Mouse (Mus musculus): ENCODE data around the gene Cd2bp2.
"Not testable (repeated sequence)": the region's sequence is repeated elsewhere in the genome, so short reads cannot be mapped to it uniquely, and the experiment has no call there.

Cd2bp2 gene

GRCm38 (mm10) chr7:127190672-127191071 lies 5.2 kb downstream of the Cd2bp2 start:
- no peaks in the 10 kb centered on the region for H3K9me3 ChIP-seq (ENCODE audit: low read length)
- H3K36me3 ChIP-seq (ENCODE audit: insufficient read depth, low read length), result peaks cover 59% of the 10 kb centered on the region
- no peak overlapping the region for H3K4me3 ChIP-seq (replicated peaks; ENCODE audit: low read length)
- TF ChIP-seq CTCF (conservative IDR thresholded peaks at IDR 0.05; ENCODE audit: low read length) (no peak), NANOG (IDR thresholded peaks at IDR 0.05; ENCODE audit: borderline replicate concordance, low read length) (no peak), POU5F1 (IDR thresholded peaks at IDR 0.05; ENCODE audit: borderline replicate concordance, low read length) (no peak)
- no peaks in the 10 kb centered on the region for H3K27me3 ChIP-seq (ENCODE audit: insufficient read depth, low read length)
- H3K4me1 ChIP-seq (replicated peaks; ENCODE audit: low read depth, low read length), result peaks cover 90% of the 10 kb centered on the region

GRCm38 (mm10) chr7:127188305-127189276 lies 7.3 kb downstream of the Cd2bp2 start:
- H3K9me3 ChIP-seq (ENCODE audit: low read length), result no peaks in the 10 kb centered on the region
- TF ChIP-seq POU5F1 (IDR thresholded peaks at IDR 0.05; ENCODE audit: borderline replicate concordance, low read length) (no peak), NANOG (IDR thresholded peaks at IDR 0.05; ENCODE audit: borderline replicate concordance, low read length) (no peak), CTCF (conservative IDR thresholded peaks at IDR 0.05; ENCODE audit: low read length) (no peak)
- H3K27me3 ChIP-seq (ENCODE audit: insufficient read depth, low read length), result no peaks in the 10 kb centered on the region
- H3K4me3 ChIP-seq (replicated peaks; ENCODE audit: low read length), result no peak overlapping the region
- H3K36me3 ChIP-seq (ENCODE audit: insufficient read depth, low read length), result peaks cover 41% of the 10 kb centered on the region
- peaks cover 94% of the 10 kb centered on the region for H3K4me1 ChIP-seq (replicated peaks; ENCODE audit: low read depth, low read length)

DNA sequence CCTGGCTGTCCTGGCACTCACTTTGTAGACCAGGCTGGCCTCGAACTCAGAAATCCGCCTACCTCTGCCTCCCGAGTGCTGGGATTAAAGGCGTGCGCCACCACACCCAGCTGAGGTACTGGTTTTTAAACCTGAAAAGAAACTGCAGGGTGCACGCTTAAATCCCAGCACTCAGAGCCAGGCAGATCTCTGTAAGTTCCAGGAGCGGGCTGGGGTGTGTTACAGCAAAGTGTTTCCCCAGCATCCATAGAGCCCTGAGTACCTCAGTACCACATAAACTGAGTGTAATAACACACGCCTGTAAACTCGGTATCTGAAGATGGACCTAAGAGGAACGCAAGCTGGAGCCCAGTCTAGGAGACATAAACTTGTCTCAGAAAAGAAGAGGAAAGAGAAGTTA lies 8.5 kb downstream of the Cd2bp2 start:
- Histone ChIP-seq H3K36me3 (ENCODE audit: insufficient read depth, low read length) (peaks cover 29% of the 10 kb centered on the region), H3K4me3 (replicated peaks; ENCODE audit: low read length) (0 out of 2 replicates have a peak overlapping the region, but pooled peaks have one; percentile 1), H3K9me3 (ENCODE audit: low read length) (no peaks in the 10 kb centered on the region), H3K4me1 (replicated peaks; ENCODE audit: low read depth, low read length) (peaks cover 84% of the 10 kb centered on the region), H3K27me3 (ENCODE audit: insufficient read depth, low read length) (no peaks in the 10 kb centered on the region)
- TF ChIP-seq NANOG (IDR thresholded peaks at IDR 0.05; ENCODE audit: borderline replicate concordance, low read length), result no peak
- TF ChIP-seq CTCF (conservative IDR thresholded peaks at IDR 0.05; ENCODE audit: low read length), result no peak
- TF ChIP-seq POU5F1 (IDR thresholded peaks at IDR 0.05; ENCODE audit: borderline replicate concordance, low read length), result no peak

DNA sequence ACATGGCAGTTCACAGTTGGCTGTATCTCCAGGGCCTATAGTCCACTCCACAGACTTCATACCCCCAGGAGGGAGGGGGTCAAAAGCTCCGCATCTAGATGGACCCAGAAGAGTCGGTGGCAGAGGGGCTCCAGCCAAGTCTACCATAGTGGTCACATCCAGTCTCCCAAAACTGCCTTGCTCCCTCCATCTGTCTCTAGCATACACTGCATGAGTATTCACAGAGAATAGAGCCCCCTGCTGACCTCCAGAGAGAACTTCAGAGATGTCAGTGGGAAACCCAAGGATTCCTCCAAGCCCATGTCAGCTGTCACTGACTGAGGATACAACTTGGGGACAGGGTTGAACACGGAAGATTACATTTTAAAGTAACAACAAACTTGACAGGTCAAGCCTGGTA lies 10.2 kb downstream of the Cd2bp2 start:
- H3K4me1 ChIP-seq (replicated peaks; ENCODE audit: low read depth, low read length), result peaks cover 67% of the 10 kb centered on the region
- TF ChIP-seq POU5F1 (IDR thresholded peaks at IDR 0.05; ENCODE audit: borderline replicate concordance, low read length) (no peak), CTCF (conservative IDR thresholded peaks at IDR 0.05; ENCODE audit: low read length) (peak; percentile 39; the same call in 1 of the 2 replicates)
- no peaks in the 10 kb centered on the region for H3K9me3 ChIP-seq (ENCODE audit: low read length)
- H3K4me3 ChIP-seq (replicated peaks; ENCODE audit: low read length), result no peak overlapping the region
- peaks cover 13% of the 10 kb centered on the region; the same call in 1 of the 2 replicates for H3K36me3 ChIP-seq (ENCODE audit: insufficient read depth, low read length)
- no peaks in the 10 kb centered on the region for H3K27me3 ChIP-seq (ENCODE audit: insufficient read depth, low read length)

- TF ChIP-seq POU5F1 (IDR thresholded peaks at IDR 0.05; ENCODE audit: borderline replicate concordance, low read length), result no peak
- TF ChIP-seq CTCF (conservative IDR thresholded peaks at IDR 0.05; ENCODE audit: low read length), result no peak
- TF ChIP-seq NANOG (IDR thresholded peaks at IDR 0.05; ENCODE audit: borderline replicate concordance, low read length), result no peak
- H3K27me3 ChIP-seq (ENCODE audit: insufficient read depth, low read length), result no peaks in the 10 kb centered on the region
- no peak overlapping the region for H3K4me3 ChIP-seq (replicated peaks; ENCODE audit: low read length)
- H3K4me1 ChIP-seq (replicated peaks; ENCODE audit: low read depth, low read length), result peaks cover 58% of the 10 kb centered on the region
- no peaks in the 10 kb centered on the region for H3K9me3 ChIP-seq (ENCODE audit: low read length)
- H3K36me3 ChIP-seq (ENCODE audit: insufficient read depth, low read length), result peaks cover 4% of the 10 kb centered on the region; the same call in 1 of the 2 replicates
These were observed 11.1 kb downstream of the Cd2bp2 start for GRCm38 (mm10) chr7:127184720-127185119.

- Histone ChIP-seq H3K4me1 (replicated peaks; ENCODE audit: low read depth, low read length) (peaks cover 49% of the 10 kb centered on the region), H3K9me3 (ENCODE audit: low read length) (no peaks in the 10 kb centered on the region), H3K36me3 (ENCODE audit: insufficient read depth, low read length) (no peaks in the 10 kb centered on the region), H3K4me3 (replicated peaks; ENCODE audit: low read length) (no peak overlapping the region), H3K27me3 (ENCODE audit: insufficient read depth, low read length) (no peaks in the 10 kb centered on the region)
- no peak for TF ChIP-seq NANOG (IDR thresholded peaks at IDR 0.05; ENCODE audit: borderline replicate concordance, low read length)
- peak; percentile 59 for TF ChIP-seq CTCF (conservative IDR thresholded peaks at IDR 0.05; ENCODE audit: low read length)
- no peak for TF ChIP-seq POU5F1 (IDR thresholded peaks at IDR 0.05; ENCODE audit: borderline replicate concordance, low read length)
These were observed 12.0 kb downstream of the Cd2bp2 start for GRCm38 (mm10) chr7:127183828-127184227.

GRCm38 (mm10) chr7:127183345-127183744 lies 12.5 kb downstream of the Cd2bp2 start:
- Histone ChIP-seq H3K4me3 (replicated peaks; ENCODE audit: low read length) (no peak overlapping the region), H3K9me3 (ENCODE audit: low read length) (no peaks in the 10 kb centered on the region), H3K4me1 (replicated peaks; ENCODE audit: low read depth, low read length) (peaks cover 47% of the 10 kb centered on the region), H3K27me3 (ENCODE audit: insufficient read depth, low read length) (no peaks in the 10 kb centered on the region), H3K36me3 (ENCODE audit: insufficient read depth, low read length) (no peaks in the 10 kb centered on the region)
- TF ChIP-seq NANOG (IDR thresholded peaks at IDR 0.05; ENCODE audit: borderline replicate concordance, low read length), result no peak
- no peak for TF ChIP-seq POU5F1 (IDR thresholded peaks at IDR 0.05; ENCODE audit: borderline replicate concordance, low read length)
- no peak for TF ChIP-seq CTCF (conservative IDR thresholded peaks at IDR 0.05; ENCODE audit: low read length)

DNA sequence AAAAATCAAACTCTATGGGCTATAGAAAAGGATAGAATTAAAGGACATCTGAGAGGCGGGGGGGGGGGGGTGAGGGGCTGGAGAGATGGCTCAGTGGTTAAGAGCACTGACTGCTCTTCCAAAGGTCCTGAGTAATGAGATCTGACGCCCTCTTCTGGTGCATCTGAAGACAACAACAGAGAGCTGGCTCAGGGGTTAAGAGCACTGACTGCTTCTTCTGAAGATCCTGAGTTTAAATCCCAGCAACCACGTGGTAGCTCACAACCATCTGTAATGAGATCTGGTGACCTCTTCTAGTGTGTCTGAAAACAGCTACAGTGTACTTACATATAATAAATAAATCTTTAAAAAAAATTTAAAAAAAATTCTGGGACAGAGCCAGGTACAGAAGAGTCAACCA lies 14.1 kb downstream of the Cd2bp2 start:
- H3K9me3 ChIP-seq (ENCODE audit: low read length); H3K4me3 ChIP-seq (replicated peaks; ENCODE audit: low read length); H3K27me3 ChIP-seq (ENCODE audit: insufficient read depth, low read length); H3K36me3 ChIP-seq (ENCODE audit: insufficient read depth, low read length): not testable (repeated sequence)
- peaks cover 50% of the 10 kb centered on the region for H3K4me1 ChIP-seq (replicated peaks; ENCODE audit: low read depth, low read length)
- TF ChIP-seq CTCF (conservative IDR thresholded peaks at IDR 0.05; ENCODE audit: low read length), result 0 out of 2 replicates have a peak, but pooled peaks have one; percentile 12
